Mouse (Mus musculus): Measurements from ENCODE around the gene Cd28.

Gene Cd28

GRCm38 (mm10) chr1:60750201-60750765 is 33.7 kb downstream of the Cd28 start:
- no peak for DNase-seq (ENCODE audit: low spot score)

DNA sequence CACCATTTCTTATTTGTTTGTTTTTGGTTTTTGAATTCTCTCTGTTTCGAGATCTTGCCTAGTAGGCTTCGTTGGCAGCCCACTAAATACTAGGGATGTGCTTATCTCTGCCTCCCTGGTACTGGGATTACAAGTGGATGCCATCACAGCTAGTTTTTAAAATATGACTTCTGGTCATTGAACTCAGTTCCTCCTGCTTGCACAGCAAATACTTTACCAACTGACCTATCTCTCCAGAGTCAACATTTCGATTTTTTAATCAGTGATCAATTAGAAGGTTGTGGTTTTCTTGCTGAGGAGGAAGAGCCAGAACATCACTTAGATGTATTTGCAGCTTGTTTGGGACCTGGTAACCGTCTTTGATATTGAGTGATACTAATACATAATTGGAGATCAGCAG is 34.4 kb downstream of the Cd28 start:
- no peak for DNase-seq (ENCODE audit: low spot score)

- no peak for DNase-seq (ENCODE audit: low spot score)
Observed at GRCm38 (mm10) chr1:60752986-60753385, 36.4 kb downstream of the Cd28 start.

DNA sequence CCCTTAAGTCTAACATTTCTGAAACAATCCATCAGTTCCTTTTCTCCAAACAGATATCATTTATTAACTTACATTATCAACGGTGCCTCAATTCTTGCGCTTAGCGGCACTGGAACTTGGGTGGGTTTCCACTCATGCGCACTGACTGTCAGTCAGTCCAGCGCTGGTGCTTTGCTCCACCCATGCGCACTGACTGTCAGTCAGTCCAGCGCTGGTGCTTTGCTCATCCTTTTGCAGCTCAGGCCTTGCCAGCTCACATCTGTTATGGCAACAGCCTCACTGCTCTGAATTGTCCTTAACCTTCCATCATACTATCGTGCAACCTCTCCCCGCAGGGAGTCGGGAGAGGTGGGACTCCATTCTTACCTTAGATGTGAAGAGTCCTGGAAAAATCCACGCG is 37.4 kb downstream of the Cd28 start:
- DNase-seq (ENCODE audit: low spot score): no peak

DNA sequence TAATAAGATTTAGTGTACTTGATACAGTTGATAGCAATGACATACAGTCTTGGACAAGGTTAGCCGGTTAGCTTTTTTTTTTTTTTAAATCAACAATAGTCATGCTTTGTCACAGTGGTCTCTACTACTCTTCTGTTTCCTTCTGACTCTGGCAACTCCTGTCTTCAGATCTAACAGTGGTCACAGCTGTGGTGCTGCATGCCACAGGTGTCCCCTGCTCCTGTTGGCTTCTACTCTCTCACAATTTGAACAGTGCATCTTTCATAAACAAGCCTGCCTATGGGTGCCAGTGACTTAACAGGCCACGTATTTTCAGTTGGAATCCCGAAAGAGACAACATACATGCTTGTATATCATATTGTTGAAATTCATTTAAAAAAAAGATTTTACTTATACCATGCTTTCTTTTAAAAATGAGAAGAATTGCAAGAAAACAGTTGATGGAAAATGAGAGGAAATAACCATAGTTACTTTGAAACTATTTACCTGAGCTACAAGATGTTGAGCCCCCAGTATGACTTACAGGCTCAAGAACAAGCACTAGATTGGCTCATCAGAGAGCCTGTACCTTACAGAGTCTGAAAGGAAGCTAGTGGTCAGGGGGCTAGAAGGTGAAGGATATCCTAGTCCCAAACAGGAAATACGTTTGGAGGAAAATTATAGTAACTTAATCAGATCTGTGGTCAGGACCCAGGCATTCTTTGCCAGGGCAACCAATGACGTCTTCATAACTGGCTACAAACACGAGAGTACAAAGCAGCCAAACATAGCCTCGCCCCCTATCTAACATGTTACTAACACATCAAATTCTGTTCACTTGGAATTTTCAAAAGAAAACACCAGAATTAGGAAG is 39.0 kb downstream of the Cd28 start:
- DNase-seq (ENCODE audit: low spot score): no peak

- DNase-seq (ENCODE audit: low spot score): no peak
Observed at GRCm38 (mm10) chr1:60757631-60758030, 41.0 kb downstream of the Cd28 start.

DNA sequence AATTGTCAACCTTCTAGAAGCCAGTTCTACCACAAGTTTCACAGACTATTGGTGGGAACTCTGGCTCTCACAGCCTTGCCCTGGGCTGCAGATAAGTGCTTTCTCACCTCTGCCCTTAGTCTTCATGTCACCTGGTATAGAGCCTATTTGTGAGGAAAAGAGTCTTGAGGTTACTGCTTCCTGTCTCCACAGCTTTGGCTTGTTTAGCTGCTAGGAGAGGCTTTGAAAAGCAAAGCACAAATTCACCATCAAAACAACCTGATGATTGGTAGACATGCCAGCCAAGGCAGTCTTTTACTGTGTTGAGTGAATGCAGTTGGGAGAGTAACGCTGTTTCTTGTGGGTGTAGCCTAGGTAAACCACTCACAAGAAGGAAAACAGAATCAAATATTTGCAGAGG is 41.6 kb downstream of the Cd28 start:
- DNase-seq (ENCODE audit: low spot score): no peak

- no peak for DNase-seq (ENCODE audit: low spot score)
Observed at GRCm38 (mm10) chr1:60759563-60760335, 43.1 kb downstream of the Cd28 start.

GRCm38 (mm10) chr1:60760475-60760874 is 43.9 kb downstream of the Cd28 start:
- DNase-seq (ENCODE audit: low spot score): no peak

DNA sequence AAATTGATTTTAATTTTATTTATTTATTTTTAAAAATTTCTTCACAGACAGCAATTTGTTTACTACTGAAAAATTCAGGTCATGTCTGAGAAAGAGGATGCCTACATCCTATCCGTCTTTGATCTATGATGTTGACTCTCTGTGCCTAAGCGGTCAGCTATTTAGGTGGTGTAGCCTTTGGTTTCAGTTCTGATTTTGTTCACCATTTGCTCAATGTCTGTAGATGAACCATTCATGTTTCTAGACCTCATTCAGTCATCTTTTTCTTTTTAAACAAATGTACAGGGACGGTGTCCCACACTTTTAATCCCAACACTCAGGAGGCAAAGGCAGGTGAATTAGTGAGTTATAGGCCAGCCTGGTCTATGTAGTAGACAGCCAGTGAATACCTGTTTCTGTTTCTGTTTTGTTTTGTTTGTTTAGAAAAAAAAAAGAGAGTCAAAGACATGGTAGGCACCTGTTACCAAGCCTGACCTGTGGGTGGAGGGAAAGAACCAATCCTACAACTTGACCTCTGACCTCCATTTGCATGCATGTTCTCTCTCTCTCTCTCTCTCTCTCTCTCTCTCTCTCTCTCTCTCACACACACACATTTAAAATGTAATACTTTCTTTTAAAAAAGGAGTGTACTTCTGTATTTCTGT is 45.0 kb downstream of the Cd28 start:
- no peak for DNase-seq (ENCODE audit: low spot score)

- DNase-seq (ENCODE audit: low spot score): no peak
Observed at GRCm38 (mm10) chr1:60762451-60762850, 45.9 kb downstream of the Cd28 start.

GRCm38 (mm10) chr1:60762916-60763315 is 46.3 kb downstream of the Cd28 start:
- no peak for DNase-seq (ENCODE audit: low spot score)

DNA sequence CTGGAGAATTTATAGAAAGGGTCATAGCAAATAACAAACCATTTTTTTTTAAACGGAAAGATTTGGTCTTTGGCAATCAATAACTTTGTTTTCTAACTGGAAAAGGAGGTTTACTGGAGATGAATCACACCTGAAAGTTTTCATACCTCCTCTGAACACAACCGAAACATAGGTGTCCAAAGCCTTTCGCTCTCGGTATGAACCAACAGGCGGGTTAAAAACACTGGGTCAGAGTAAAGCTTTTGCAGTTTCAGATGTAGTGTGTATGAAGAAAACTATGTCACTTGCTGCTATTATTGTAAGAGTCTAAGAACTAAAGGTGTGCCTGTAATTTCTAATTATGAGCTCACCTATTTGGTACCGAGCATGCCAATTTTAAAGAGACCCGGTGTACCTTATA is 55.2 kb downstream of the Cd28 start:
- DNase-seq (ENCODE audit: low spot score): no peak

DNA sequence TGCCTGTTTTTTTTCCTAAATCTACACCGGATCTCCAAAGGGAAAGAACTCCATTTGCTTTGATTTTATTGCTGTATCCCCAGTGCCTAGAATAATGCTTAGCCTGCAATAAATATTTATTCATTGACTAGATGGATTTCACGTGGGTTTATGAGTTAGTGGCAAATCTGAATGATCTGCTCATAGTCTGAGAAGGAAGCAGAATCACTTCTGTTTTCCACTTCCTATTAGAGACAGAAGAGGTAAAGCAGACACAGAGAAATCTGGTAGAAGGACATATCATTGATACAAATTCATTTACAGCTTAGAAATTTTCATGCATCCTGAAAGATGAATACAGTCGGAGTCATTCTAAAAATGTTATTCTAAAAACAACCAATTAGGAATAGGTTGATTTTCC is 56.6 kb downstream of the Cd28 start:
- no peak for DNase-seq (ENCODE audit: low spot score)

- DNase-seq (ENCODE audit: low spot score): no peak
Observed at GRCm38 (mm10) chr1:60776166-60776565, 59.6 kb downstream of the Cd28 start.

GRCm38 (mm10) chr1:60776906-60777305 is 60.3 kb downstream of the Cd28 start:
- DNase-seq (ENCODE audit: low spot score): no peak

DNA sequence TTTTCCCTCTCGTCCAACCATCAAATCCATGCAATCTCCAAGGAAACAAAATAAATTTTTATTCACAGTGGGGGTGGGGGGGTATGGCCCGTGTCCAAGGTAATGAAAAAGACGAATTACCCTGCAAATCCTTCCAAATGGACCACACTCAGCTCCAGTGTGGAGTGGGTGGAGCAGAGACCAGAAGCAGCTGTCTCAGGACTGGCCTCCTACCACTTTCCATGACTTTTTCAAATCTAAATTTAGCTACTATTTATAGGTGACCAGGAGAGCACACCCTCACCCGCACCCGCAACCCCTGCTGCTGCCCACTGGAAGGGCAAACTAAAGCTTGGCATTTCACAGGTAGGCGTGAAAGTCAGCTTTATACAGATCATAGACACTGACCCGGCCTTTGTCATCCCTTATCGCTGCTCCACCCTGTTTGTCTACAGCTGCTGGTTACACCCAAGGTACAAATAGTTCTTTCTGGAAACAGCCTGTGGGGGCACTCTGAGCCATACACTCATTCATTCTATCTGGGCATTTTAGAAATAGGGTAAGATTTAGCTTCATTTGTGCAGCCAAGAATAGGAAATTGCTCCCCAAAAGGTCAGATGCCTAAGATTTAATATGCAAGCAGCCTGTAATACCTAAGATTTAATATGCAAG is 62.0 kb downstream of the Cd28 start:
- no peak for DNase-seq (ENCODE audit: low spot score)

- DNase-seq (ENCODE audit: low spot score): no peak
Observed at GRCm38 (mm10) chr1:60779176-60779575, 62.6 kb downstream of the Cd28 start.

- DNase-seq (ENCODE audit: low spot score): no peak
Observed at GRCm38 (mm10) chr1:60781666-60782065, 65.1 kb downstream of the Cd28 start.

- DNase-seq (ENCODE audit: low spot score): no peak
Observed at GRCm38 (mm10) chr1:60793717-60794116, 77.1 kb downstream of the Cd28 start.

- DNase-seq (ENCODE audit: low spot score): no peak
Observed at GRCm38 (mm10) chr1:60795677-60796205, 79.1 kb downstream of the Cd28 start.

All from ovary, postnatal 10 days (tissue).